Mouse (Mus musculus) thymus, adult 2 months (tissue): ENCODE measurements at regions not wholly inside any gene's neighbourhood (a gene's known extent, or its start where the extent isn't known, plus 50 kb on each side); places are given as distances from the start of the nearest gene placed in this dataset.

Experiments used
- DNase-seq: peaks from one replicate; pipeline ENCODE4 v3.0.0; 2021
- H3K27ac ChIP-seq: fragments of 200-500 bp; 2 replicates; pipeline ENCODE4 v1.5.1; 2012; ENCODE audit warnings: low read length, control low read depth; ENCODE audit not compliant: control insufficient read depth, insufficient read depth
- H3K27me3 ChIP-seq: fragments of 200-500 bp; 2 replicates; pipeline ENCODE4 v1.6.1; 2012; ENCODE audit warnings: mild to moderate bottlenecking, low read length, moderate library complexity, mixed read lengths; ENCODE audit not compliant: control insufficient read depth, insufficient read depth
- H3K36me3 ChIP-seq: fragments of 200-500 bp; 2 replicates; pipeline ENCODE4 v1.6.1; 2012; ENCODE audit warnings: mild to moderate bottlenecking, low read length, moderate library complexity; ENCODE audit not compliant: control insufficient read depth, insufficient read depth
- H3K4me1 ChIP-seq: fragments of 200-500 bp; replicated peaks from 2 replicates; pipeline ENCODE4 v1.6.1; 2012; ENCODE audit warnings: low read length; ENCODE audit not compliant: control insufficient read depth, insufficient read depth
- H3K4me3 ChIP-seq: fragments of 200-500 bp; 2 replicates; pipeline ENCODE4 v1.5.1; 2012; ENCODE audit warnings: mild to moderate bottlenecking, low read length, control low read depth, moderate library complexity; ENCODE audit not compliant: control insufficient read depth, insufficient read depth
- CTCF ChIP-seq: fragments of 200-500 bp; IDR thresholded peaks from 2 replicates; pipeline ENCODE4 v1.5.1; 2012; ENCODE audit warnings: mild to moderate bottlenecking, control low read depth, low read length, moderate library complexity, borderline replicate concordance; ENCODE audit not compliant: control insufficient read depth, poor library complexity, insufficient read depth; ENCODE audit errors: extremely low read depth
- POLR2A ChIP-seq: fragments of 200-500 bp; IDR thresholded peaks from 2 replicates; pipeline ENCODE4 v1.6.1; 2012; ENCODE audit warnings: mild to moderate bottlenecking, low read length, control low read depth, moderate library complexity; ENCODE audit not compliant: control insufficient read depth, poor library complexity, insufficient read depth; ENCODE audit errors: extremely low read depth
- WGBS: fragments of 180-500 bp; shearing (Covaris S2); methylation state at CpG from one replicate; pipeline ENCODE4 v1.1.7; 2018; 5-methylcytosine and 5-hydroxymethylcytosine counted together

DNA sequence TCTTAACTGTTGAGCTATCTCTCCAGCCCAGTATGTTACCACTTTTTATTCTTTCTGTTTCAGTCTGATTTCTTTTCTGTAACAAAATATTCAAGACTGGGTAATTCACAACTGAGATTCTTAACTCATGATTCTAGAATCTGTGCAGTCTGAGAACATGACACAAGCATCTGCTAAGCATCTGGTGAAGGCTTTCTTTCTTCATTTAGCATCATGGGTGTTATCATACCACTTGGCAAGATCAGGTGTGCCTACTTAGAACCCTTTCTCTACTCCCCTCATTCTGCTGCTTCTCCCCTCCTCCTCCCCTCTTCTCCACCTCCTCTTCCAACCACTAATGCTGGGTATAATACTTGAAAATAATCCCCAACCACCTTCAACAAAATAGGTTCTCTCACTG lies 62.1 kb upstream of the Pfn2 start:
- no peak for DNase-seq
- Histone ChIP-seq H3K27me3 (no peaks in the 10 kb centered on the region), H3K27ac (no peak overlapping the region), H3K4me3 (no peak overlapping the region), H3K36me3 (no peaks in the 10 kb centered on the region), H3K4me1 (no peaks in the 10 kb centered on the region)
- no peak for TF ChIP-seq POLR2A
- TF ChIP-seq CTCF: no peak

DNA sequence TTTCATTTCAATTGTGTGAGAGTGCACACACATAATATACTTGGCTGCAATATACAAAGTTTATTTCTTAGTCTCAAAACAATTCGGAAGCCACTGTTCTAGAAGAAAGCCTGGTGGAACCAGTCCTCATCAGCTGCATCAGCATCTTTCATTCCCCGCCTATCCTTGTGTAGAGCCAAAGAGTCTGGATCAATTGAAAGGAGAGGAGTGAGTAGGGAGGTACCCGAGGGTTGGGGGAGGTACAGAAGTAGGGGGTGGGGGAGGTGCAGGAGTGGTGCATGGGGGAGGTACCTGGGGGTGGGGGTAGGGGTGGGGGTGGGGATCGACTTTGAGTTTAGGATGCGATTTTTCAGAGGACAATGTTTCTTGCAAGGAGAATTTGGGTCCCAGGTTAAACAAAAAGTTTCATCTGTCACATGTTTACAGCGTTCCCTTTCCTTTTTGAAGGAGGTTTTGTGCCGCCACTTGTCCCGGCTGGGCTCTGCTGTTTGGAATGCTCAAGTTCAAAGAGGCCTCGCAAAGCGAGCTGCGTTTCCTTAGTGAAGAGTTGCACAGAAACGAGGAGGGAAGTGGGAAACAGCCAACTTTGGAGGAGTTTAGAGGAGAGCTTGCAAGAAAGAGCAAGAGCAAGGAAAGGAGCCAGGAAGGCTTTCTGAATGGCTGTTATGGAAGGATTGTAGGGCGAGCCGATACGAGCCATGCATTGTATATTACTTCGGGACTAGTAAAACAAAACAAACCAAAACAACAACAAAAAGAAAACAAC lies 64.1 kb upstream of the Pfn2 start:
- H3K27me3 ChIP-seq: no peaks in the 10 kb centered on the region
- no peak overlapping the region for H3K4me3 ChIP-seq
- H3K36me3 ChIP-seq: no peaks in the 10 kb centered on the region
- TF ChIP-seq POLR2A (no peak), CTCF (no peak)
- H3K27ac ChIP-seq: no peak overlapping the region
- 36% methylated on average over 16 of the region's 16 CpGs for WGBS
- DNase-seq: no peak
- H3K4me1 ChIP-seq: no peaks in the 10 kb centered on the region

DNA sequence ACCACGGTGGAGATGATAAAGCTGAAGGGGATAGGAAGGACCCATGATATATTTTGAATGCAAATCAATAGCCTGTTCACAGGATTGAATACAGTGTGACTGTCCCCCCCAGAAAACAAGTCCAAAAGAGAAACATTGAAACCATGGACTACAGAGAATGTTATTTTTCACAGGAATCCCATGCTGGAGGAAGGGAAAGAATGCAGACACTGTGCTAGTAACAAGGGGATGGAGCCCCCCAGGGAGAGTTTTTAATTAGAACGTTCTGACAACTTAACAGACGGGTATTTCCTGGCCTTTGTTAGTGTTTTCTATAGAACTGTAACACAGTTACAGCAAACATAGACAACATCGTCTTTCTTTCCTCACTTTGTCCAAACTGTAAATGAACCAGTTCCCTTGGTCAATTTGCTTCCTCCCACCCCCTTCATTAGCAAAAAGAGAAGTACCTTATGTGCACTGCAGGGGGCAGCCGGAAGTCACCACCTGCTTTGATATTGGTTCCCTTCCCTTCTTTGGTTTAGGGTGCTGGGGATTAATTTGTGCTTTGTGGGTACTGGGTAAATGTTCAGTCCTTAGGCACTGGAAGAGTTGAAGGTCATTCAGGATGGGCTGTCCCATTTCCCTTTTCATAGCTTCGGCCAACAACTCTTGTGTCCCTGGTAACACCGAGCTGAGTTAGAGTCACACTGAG lies 64.9 kb upstream of the Pfn2 start:
- TF ChIP-seq POLR2A (no peak), CTCF (no peak)
- H3K27me3 ChIP-seq: no peaks in the 10 kb centered on the region
- H3K4me1 ChIP-seq: no peaks in the 10 kb centered on the region
- WGBS: 68% methylated on average over 7 of the region's 7 CpGs
- H3K36me3 ChIP-seq: no peaks in the 10 kb centered on the region
- no peak overlapping the region for H3K4me3 ChIP-seq
- no peak overlapping the region for H3K27ac ChIP-seq
- DNase-seq: no peak

DNA sequence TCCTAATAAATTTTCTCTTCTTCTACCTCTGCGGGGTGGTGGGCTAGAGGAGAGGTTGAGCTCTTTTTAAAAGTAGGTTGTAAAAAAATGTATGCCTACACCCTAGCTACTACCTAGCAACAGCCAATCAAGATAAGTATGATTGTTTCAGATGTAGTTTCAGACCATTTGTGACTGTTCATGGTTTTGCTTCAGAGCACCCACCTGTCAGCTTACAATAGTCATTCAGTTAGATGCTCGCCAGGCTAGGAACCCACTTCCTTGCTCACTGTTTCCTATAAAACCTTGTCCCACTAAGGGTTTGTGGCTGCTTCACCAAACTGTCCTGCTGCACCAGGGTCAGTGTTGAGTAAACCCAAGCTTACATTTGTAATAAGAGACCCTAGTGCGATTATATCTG lies 66.8 kb upstream of the Pfn2 start:
- H3K27me3 ChIP-seq: no peaks in the 10 kb centered on the region
- 87% methylated on average over 3 of the region's 3 CpGs for WGBS

DNA sequence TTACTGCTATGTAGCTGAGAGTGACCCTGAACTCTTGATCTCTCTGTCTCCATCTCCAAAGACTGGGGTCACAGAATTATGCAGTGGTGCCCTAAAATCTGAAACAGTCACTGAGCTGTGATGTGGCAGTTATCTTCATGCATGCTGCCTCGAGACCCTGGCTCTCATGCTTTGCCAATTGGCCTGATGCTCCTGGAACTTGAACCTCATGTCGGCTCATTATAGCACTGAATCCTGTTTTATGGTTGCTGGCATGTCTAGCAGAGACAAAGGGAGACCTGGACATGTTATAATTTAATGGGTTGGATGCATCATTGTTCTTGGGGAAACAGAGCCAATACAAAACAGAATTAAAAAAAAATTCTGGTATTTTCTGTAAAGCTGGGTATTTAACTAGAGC lies 71.0 kb upstream of the Pfn2 start:
- H3K27me3 ChIP-seq: no peaks in the 10 kb centered on the region
- 82% methylated on average over 2 of the region's 2 CpGs for WGBS
- H3K4me3 ChIP-seq: no peak overlapping the region
- no peak overlapping the region for H3K27ac ChIP-seq
- TF ChIP-seq POLR2A (no peak), CTCF (no peak)
- no peaks in the 10 kb centered on the region for H3K4me1 ChIP-seq
- no peaks in the 10 kb centered on the region for H3K36me3 ChIP-seq
- DNase-seq: no peak

More for the DNA sequence above, 66.8 kb upstream of the Pfn2 start:
- Histone ChIP-seq H3K4me1 (no peaks in the 10 kb centered on the region), H3K36me3 (no peaks in the 10 kb centered on the region), H3K4me3 (no peak overlapping the region), H3K27ac (no peak overlapping the region)
- no peak for DNase-seq
- TF ChIP-seq POLR2A: no peak
- no peak for TF ChIP-seq CTCF

DNA sequence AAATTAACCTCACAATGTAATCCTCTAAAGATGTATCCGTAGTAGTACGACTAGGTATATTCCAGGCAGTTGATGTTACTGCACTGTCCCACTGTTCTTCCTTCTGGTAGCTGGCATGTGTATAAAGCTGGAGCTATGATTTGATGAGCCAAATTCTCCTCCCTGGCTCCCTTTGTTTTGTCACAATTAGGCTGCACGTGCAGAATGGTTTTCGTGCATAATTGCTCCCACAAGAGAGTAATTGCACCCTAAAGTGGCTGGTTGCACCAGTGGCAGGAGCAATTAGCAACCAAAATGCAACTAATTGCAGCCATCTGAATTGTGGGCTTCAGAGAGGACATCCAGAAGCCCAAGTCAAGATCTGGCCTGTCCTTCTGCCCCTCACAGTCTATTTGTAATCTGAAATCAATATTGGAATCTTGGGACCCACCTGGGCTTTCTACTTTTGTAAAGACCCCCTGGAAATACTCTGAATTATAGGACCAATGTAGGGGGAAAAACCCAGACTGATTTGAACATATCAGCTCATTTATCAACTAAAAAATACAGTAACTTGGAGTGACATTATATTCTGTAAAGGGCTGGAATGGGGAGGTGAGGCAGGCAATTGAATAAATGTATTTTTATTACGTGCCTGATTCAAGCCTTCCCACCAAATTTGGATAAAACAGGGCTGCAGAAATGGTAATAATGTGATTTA lies 71.7 kb upstream of the Pfn2 start:
- no peak overlapping the region for H3K27ac ChIP-seq
- 74% methylated on average over 5 of the region's 5 CpGs for WGBS

DNA sequence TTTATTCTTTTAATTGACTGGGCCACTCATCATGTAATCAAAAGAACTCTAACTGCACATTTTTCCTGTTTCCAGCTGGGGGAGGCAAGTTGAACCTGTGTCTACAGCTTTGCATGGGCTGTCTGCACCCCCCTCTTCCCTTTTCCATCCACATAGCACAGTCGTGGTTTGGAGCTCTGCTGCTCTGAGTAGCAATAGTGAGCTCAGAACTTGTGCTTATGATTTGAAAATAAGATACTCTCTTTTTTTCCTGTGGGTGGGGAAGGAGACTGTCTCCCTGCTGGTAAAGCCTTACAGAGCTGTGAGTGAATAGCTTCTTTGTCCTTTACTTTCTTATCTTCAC lies 72.2 kb upstream of the Pfn2 start:
- Histone ChIP-seq H3K4me3 (no peak overlapping the region), H3K27ac (no peak overlapping the region), H3K4me1 (no peaks in the 10 kb centered on the region), H3K36me3 (no peaks in the 10 kb centered on the region), H3K27me3 (no peaks in the 10 kb centered on the region)
- TF ChIP-seq CTCF (no peak), POLR2A (no peak)
- no peak for DNase-seq
- 0% methylated on average over 1 of the region's 1 CpGs for WGBS

More for the DNA sequence above, 71.7 kb upstream of the Pfn2 start:
- Histone ChIP-seq H3K36me3 (no peaks in the 10 kb centered on the region), H3K27me3 (no peaks in the 10 kb centered on the region), H3K4me3 (no peak overlapping the region), H3K4me1 (no peaks in the 10 kb centered on the region)
- no peak for TF ChIP-seq CTCF
- no peak for TF ChIP-seq POLR2A
- no peak for DNase-seq
